Comparison of ENCODE assay signal across 25 mouse cellular contexts in genomic region chr7:46523215-46523614, GRCm38 (mm10).
"Had no signal": no experiment of that assay in that cellular context is flagged by ENCODE, and none has a peak within 500 bp of the region (broad histone marks: within the 10 kb centered on the region; RNA-seq: fewer than 3 reads in every experiment).

No protein-coding gene starts in this region.

- H3K4me3 ChIP-seq: gastrocnemius, adult 2 months; heart, embryonic 10.5 days; heart, embryonic 12.5 days; hindbrain, embryonic 10.5 days; hindbrain, embryonic 12.5 days; layer of hippocampus, adult 2 months; left cerebral cortex, adult 2 months; limb, embryonic 10.5 days; limb, embryonic 12.5 days had no signal

- H3K9me3 ChIP-seq: heart, embryonic 10.5 days; heart, embryonic 12.5 days; hindbrain, embryonic 10.5 days; hindbrain, embryonic 12.5 days; limb, embryonic 10.5 days; limb, embryonic 12.5 days had no signal

- H3K4me1 ChIP-seq: heart, embryonic 10.5 days; heart, embryonic 12.5 days; hindbrain, embryonic 12.5 days; limb, embryonic 10.5 days had no signal

- H3K36me3 ChIP-seq: heart, embryonic 10.5 days; heart, embryonic 12.5 days; hindbrain, embryonic 10.5 days; hindbrain, embryonic 12.5 days; limb, embryonic 10.5 days; limb, embryonic 12.5 days had no signal

- ATAC-seq: hindbrain, embryonic 16.5 days; inflammation-experienced regulatory T-cells, adult 6 months; intestine, embryonic 16.5 days had no signal

- H3K9ac ChIP-seq: heart, embryonic 12.5 days; hindbrain, embryonic 12.5 days; hindbrain, embryonic 14.5 days; limb, embryonic 12.5 days had no signal

- H3K4me2 ChIP-seq: heart, embryonic 12.5 days; hindbrain, embryonic 12.5 days; hindbrain, embryonic 14.5 days; limb, embryonic 12.5 days; liver, embryonic 11.5 days had no signal

- H3K27me3 ChIP-seq: heart, embryonic 12.5 days; hindbrain, embryonic 12.5 days; limb, embryonic 12.5 days had no signal

- DNase-seq: gastrocnemius, adult 2 months; gastrocnemius, postnatal 14 days; gastrocnemius, postnatal 36 days; heart, adult 18-20 months; heart, postnatal 10 days; heart, postnatal 4 days; kidney, adult 18-20 months; kidney, adult 8-10 months; kidney, postnatal 10 days; kidney, postnatal 25 days; kidney, postnatal 4 days; liver had no signal

- H3K27ac ChIP-seq: gastrocnemius, adult 2 months; heart, embryonic 10.5 days; hindbrain, embryonic 10.5 days; hindbrain, embryonic 12.5 days; hindbrain, embryonic 14.5 days; layer of hippocampus, adult 2 months; left cerebral cortex, adult 2 months; limb, embryonic 10.5 days; limb, embryonic 12.5 days had no signal
